Mouse (Mus musculus) E14TG2a.4 (cell line): Measurements from ENCODE around the gene Emg1.

Experiments used
- CTCF ChIP-seq: conservative IDR thresholded peaks from 2 replicates; pipeline ENCODE4 v1.5.1; 2014; ENCODE audit warnings: low read length
- POU5F1 ChIP-seq: IDR thresholded peaks from 2 replicates; pipeline ENCODE4 v1.6.1; 2014; ENCODE audit warnings: low read length, borderline replicate concordance

DNA sequence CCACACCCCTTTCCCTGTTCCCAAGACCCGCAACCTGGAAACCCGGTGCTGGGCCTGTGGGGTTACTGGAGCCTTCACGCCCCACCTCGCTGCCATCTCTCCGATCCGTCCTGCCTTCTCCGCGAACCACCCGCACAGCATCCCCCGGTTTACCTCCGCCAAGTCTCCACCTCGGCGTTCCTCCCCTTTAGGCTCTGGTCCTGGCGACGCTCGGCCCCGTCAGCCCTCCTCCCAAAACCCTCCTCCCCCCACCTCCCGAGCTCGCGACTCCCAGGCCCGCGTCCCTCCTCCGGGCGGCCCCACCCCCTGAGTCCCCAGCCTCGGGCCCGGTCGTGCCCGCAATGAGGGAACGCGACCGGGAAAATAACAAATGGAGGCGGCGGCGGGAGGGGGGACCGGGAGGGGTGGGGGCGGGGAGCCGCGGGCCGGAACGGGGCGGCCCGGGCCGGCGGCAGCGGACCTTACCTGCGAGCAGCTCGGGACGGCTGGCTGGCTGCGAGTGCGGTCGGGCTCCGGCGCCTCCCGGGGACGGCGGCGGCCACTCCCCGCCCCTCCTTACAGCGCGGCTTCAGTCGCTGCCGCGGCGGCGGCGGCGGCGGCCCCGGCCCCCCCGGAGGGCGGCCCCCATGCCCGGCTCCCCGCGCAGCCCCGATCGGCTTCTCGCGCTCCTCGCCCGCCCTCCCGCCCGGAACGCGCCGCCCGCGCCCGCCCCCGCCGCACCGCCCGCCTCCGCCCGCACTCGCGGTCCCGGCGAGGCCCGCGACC lies 44.0 kb upstream of the Emg1 start, which contains the start of the genes Gm45234 and Atn1:
- TF ChIP-seq CTCF (no peak), POU5F1 (no peak)
